Mouse (Mus musculus): ENCODE measurements around the gene Pdzph1.

Pdzph1 gene

GRCm38 (mm10) chr17:58991275-58991674 is at the start of gene Pdzph1:
Gene Pdzph1, minus strand, starts transcription at chr17:58991375.
- DNase-seq: no peak

DNA sequence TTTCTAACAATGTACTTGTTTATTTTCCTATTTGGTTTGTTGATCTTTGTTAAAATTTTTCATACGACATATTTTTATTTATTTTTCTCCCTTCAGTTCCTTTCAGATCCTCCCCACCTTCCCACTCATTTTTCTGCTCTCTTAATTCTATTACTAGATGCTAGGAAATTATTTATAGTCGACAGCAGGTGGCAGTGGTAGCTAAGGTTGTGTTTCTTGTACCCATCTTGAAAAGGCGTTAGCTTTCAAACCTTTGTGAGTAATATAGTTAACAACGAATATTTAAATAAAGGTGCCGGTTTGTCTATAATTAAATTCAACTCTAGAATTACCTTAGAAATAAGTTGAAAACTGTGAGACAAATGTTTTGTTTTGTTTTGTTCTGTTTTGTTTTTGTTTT is 48.6 kb upstream of the Pdzph1 start:
- DNase-seq: no peak

GRCm38 (mm10) chr17:59033445-59033844 is 42.3 kb upstream of the Pdzph1 start:
- DNase-seq: no peak

DNA sequence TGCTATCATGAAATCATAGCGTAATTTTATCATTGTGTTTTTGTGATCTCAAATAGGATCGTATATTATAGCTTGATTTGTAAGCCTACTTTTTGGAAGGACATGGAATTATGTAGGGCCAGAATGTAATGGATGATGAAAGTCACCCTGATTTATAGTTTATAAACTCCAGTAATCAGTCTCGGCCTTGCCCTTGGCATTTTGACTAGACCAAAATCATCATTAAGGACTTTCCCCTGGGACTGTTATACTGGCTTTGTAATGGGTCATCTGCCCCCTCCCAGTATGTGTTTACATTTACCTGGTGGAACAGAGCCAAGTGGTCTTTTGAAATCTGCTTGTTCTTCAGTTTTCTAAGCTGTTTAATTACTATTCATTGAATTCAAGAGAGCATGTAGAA is 35.2 kb upstream of the Pdzph1 start:
- DNase-seq: no peak

GRCm38 (mm10) chr17:59024502-59024901 is 33.3 kb upstream of the Pdzph1 start:
- no peak for DNase-seq

GRCm38 (mm10) chr17:59023971-59024370 is 32.8 kb upstream of the Pdzph1 start:
- no peak for DNase-seq

DNA sequence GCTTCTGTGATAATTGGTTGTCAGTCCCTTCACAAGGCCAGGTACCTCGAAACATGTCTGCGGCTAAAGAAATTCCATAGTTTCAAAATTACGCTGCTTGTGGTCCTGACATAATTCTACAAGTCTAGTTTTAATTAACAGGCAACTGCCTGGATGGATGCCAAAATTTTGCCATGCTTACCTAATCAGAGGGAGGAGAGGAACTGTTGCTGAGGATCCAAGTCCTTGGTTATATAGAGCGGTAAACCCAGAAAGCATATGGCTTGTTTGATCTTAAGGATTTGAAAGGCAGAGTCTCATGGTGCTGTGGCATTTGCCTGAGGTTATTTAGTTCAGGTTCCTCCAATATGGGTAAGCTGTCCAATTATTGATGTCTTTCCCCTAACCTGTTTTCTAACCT is 27.5 kb upstream of the Pdzph1 start:
- DNase-seq: no peak

DNA sequence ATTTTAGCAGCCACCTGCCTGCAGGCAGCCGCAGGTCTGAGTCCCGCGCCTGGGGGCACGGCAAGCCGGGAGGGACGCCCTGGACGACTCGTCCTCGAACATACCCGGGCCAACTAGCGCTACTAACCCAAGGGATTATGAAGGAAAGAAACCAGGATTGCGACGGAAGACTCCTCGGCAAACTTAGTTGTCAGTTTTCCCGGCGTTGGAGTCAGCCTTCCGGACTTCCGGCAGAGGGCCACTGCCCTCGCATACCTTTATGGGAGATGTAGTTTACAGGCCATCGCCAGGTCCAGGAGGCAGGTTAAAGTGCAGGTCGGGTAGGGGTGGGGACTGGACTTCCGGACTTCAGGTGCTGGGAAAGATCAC is 21.9 kb upstream of the Pdzph1 start, which contains the start of gene Nudt12:
Gene Nudt12 (minus strand): TSS at position 282 of the 369 bp plus-strand sequence.
- peak; percentile 69 for DNase-seq

- no peak for DNase-seq
These were observed 21.4 kb upstream of the Pdzph1 start for GRCm38 (mm10) chr17:59012421-59013090.

GRCm38 (mm10) chr17:59011546-59012307 is 20.6 kb upstream of the Pdzph1 start:
- no peak for DNase-seq

DNA sequence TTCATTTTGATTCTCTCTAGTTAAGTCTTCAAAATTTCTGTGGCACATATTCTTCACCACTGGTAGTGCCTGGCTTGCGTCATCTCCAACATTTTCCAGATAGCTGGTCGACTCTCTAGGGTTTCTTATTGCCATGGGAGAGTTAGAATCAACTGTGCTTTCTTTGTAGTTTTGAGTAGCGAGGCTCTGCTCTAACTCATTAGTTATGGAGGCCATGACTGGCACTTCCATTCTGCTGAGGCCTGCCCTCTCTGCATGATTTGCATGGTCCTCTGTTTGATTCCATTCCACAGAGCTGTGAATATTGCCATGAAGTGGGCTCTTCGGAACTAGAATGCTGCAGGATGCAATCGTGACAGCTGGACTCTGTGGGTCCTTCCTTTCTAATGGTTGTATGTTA is 17.9 kb downstream of the Pdzph1 start:
- no peak for DNase-seq

GRCm38 (mm10) chr17:58959905-58960304 is 31.3 kb downstream of the Pdzph1 start:
- DNase-seq: no peak

DNA sequence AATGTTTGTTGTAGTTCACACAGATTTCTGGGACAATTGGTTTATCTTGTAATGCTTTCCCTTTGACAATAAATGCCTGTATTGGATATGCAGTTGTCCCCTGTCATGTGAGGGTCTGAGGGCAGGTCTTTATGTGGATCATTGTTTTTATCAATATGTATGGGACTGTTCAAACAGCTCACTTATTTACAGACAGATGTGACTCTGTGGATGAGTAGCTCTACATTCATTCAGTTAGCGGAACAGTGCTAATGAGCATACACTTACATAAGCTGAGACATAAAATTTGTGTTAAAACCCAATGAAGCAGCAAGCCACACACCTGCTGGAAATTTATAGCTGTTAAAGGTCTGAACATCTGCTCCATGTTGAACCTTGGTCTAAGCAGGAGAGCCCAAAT is 34.1 kb downstream of the Pdzph1 start:
- DNase-seq: no peak

DNA sequence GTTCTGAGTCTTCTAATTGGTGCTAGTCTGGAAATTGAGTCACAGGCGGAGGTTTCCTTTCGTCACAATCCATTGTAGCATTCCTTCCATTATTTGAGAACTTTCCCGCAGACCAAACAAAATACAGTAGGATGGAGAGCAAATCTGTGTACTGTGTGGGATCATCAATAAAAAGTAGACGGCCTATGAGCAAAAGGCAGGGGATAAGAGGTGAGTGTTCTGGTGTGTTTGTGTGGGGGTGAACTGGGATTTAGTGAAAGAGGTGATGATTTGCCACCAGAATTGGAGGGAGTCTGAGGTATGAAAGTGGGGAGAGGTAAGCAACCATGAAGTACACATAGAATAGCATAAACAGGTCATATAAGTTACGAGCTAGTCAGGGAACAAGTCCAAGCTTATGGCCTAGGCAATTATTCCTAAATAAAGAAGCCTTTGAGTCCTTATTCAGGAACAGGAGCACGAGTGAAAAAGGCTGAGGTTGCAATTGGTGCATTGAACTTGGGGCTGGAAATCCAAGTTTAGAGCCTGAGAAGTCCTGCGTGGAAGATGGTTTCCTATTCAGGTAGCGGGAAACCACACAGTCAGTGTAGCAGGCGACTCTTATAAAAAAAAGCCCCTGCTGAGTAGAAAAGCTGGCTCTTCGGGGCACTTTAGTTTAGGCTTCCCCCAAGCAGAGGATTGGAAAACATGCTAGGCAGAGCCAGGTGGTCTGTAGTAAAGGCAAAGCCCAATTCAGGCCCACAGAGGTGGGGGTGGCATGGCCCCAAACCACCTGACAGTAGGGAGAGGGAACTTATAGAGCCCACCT is 48.0 kb downstream of the Pdzph1 start:
- no peak for DNase-seq

GRCm38 (mm10) chr17:58938598-58938997 is 52.6 kb downstream of the Pdzph1 start:
- no peak for DNase-seq

GRCm38 (mm10) chr17:58937533-58937932 is 53.6 kb downstream of the Pdzph1 start:
- no peak for DNase-seq

- no peak for DNase-seq
These were observed 58.2 kb downstream of the Pdzph1 start for GRCm38 (mm10) chr17:58932983-58933280.

GRCm38 (mm10) chr17:58932279-58932982 is 58.7 kb downstream of the Pdzph1 start:
- DNase-seq: no peak

DNA sequence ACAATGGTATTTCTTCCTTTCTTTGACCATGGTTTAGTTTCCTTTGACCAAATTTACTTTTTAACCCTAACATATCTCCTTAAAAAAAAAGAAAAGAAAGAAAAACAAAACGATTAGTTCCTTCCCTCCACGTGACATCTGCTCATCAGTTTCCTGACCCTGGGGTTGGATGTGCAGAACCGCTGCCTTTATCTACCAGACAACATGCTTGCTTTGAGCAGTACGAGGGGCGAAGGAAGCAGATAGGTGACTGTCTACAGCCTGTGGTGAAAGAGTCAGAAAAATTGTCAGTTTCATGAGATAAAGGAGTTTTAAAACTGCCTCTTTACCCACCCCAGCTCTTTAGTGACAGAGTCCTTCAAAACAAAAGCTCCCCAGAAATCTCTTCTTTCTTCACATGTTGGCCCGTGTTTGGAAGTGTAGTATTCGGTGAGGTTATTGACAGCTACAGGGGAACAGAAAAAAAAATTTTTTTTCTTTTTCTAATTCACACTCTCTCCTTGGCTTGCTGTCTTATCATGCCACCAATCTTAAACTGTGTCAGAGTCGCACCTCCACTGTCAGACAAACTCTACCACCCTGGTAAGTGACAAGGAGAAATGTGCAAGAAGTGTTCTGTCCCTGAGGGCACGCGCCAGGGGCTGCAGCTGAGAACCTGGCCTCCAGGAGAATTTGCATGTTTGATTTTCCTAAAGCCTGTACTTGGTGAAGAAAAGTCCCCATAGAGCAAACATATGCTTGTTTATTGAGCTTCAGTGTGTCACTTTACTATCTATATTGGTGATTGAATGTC is 66.2 kb downstream of the Pdzph1 start:
- no peak for DNase-seq

DNA sequence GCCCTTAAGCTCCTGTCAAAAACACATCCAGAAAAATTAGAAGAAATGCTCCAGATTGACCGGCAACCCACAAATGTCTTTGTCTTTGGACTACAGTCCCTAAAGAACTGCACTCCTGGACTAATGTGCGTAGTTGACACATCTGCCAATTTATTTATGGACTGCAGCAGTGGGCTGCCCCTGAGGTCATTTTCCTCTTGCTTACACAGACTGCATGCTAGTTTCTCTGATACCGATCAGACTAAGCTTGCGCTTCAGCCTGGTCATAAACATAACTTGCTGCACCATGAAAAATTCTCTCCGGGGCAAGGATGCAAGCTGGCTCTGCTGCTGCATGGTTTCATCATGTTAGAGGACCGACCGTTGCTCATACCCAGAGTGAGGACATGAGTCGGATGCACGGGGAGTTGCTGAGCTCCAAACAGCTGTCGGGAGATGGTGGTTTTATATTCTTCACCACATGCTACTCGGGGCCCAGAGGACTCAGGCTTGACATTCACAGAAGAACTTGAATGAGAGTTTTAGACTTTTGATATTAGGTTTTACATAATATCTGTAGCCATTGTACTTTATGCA is 67.2 kb downstream of the Pdzph1 start:
- no peak for DNase-seq

DNA sequence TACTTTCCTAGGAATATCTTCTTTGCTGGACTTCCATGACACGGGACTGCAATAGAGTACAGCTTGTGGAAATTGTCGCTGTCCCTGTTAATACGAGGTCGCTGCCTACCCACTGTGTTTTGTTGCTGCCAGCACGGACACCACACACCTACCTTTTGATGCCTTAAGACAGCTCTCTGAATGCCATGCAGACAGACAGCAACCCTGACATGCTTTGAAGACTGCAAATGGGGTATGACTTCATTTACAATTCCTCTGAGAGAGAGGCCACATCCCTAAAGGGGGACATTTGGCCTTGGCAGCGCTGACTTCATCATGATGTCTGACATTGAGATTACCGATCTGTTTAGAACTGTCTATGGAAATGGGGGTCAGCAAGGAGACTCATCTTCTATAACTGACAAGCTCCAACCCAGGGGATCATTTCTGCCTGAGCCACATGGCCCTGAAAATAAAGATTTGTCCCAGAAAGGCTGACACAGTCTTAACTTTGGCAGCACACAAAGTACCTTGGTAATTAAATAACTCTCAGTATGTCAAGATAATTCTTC is 67.8 kb downstream of the Pdzph1 start:
- no peak for DNase-seq

DNA sequence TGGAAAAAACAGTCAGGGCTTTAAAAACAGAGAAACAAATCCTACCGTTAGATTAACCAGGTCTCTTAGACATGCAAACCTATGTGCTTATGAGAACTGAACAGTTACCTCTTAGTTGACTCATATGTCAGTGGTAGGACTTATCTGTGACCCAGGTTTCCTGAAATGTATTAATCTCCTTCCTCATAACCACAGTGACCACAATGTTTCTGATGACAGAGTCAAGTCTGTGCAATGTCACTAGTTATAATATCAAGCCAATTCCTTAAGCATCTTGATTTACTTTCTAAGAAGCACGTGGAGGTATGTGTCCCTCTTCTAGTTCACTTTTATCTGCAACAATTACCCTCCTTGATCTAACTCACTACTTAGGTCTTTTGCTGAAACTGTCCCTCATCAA is 68.4 kb downstream of the Pdzph1 start:
- DNase-seq: no peak
